Mouse (Mus musculus) bone marrow macrophage, adult 2 months (primary cell): ENCODE results near the gene Prdm12. TPM values are rescaled to one million over a fixed set of nuclear protein-coding genes. Genes with fewer than 3 reads are reported as not detected.

Experiments
- H3K27ac ChIP-seq: 2 replicates; pipeline ENCODE4 v1.5.1; 2012; ENCODE audit warnings: low read depth, low read length; ENCODE audit not compliant: insufficient read depth
- H3K4me1 ChIP-seq: 2 replicates; pipeline ENCODE4 v1.6.1; 2012; ENCODE audit warnings: low read length; ENCODE audit not compliant: control insufficient read depth, insufficient read depth
- H3K4me3 ChIP-seq: 2 replicates; pipeline ENCODE4 v1.5.1; 2012; ENCODE audit warnings: mild to moderate bottlenecking, low read length, moderate library complexity; ENCODE audit not compliant: insufficient read depth
- CTCF ChIP-seq: IDR thresholded peaks from 2 replicates; pipeline ENCODE4 v1.5.1; 2012; ENCODE audit warnings: low read depth, mild to moderate bottlenecking, low read length, moderate library complexity
- POLR2A ChIP-seq: IDR thresholded peaks from 2 replicates; pipeline ENCODE4 v1.6.1; 2012; ENCODE audit warnings: mild to moderate bottlenecking, low read depth, low read length, borderline replicate concordance
- polyA plus RNA-seq: library from polyadenylated mRNA; stranded (reverse); fragments of >200 nt; gene quantifications from 2 replicates; pipeline ENCODE4 v1.2.4, GENCODE M21; 2012; ENCODE audit not compliant: missing spikeins, insufficient read depth, insufficient read length

The Prdm12 gene
- polyA plus RNA-seq, 1 experiment, result not detected

DNA sequence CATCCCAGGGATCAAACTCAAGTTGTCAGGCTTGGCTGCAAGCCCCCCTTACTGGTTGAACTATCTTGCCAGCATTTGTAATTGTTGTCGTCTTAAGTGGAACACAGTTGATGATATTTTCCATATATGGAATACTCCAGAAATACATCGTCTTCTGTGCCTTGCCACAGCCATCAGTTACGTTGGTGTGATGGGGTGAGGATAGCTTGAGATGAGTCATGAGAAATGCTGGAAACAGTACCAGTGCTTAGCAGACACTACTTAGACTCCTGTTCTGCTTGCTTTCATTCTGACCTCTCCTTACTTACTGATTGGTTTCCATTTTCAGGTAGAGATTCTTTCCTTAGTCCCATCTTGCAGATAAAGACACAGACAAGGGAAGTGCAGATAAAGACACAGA is 6.3 kb upstream of the Prdm12 start:
- no peak overlapping the region for H3K4me3 ChIP-seq
- no peaks in the 10 kb centered on the region for H3K4me1 ChIP-seq
- no peak for TF ChIP-seq POLR2A
- no peak for TF ChIP-seq CTCF
- no peak overlapping the region for H3K27ac ChIP-seq

- no peak for TF ChIP-seq POLR2A
- no peak for TF ChIP-seq CTCF
- Histone ChIP-seq H3K27ac (no peak overlapping the region), H3K4me3 (no peak overlapping the region), H3K4me1 (no peaks in the 10 kb centered on the region)
Observed at GRCm38 (mm10) chr2:31635281-31636137, 4.3 kb upstream of the Prdm12 start.

- Histone ChIP-seq H3K27ac (no peak overlapping the region), H3K4me3 (no peak overlapping the region), H3K4me1 (no peaks in the 10 kb centered on the region)
- TF ChIP-seq CTCF, result no peak
- TF ChIP-seq POLR2A, result no peak
Observed at GRCm38 (mm10) chr2:31636138-31636741, 3.6 kb upstream of the Prdm12 start.

GRCm38 (mm10) chr2:31636742-31637141 is 3.1 kb upstream of the Prdm12 start:
- Histone ChIP-seq H3K27ac (no peak overlapping the region), H3K4me1 (no peaks in the 10 kb centered on the region), H3K4me3 (no peak overlapping the region)
- no peak for TF ChIP-seq POLR2A
- TF ChIP-seq CTCF, result no peak

DNA sequence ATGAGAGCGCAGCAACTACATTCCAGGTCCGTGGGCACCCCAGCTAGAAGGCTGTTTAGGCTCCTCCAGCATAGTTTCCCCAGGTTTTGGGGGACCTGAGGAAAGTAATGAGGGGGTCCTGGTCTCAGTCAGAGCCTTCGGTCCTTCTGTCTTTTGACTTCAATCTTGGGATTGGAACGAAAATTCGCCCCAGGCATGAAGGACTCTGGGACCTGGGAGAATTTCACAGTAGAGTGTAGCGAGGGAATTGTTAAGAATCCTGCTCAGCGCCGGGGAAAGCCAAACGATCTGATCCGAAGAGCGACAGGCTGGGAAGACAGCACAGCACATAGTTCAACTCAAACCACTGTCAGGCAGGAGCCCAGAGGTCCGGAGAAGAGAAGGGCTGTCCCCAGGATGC is 2.5 kb upstream of the Prdm12 start:
- Histone ChIP-seq H3K4me1 (no peaks in the 10 kb centered on the region), H3K27ac (no peak overlapping the region), H3K4me3 (no peak overlapping the region)
- no peak for TF ChIP-seq POLR2A
- no peak for TF ChIP-seq CTCF

- Histone ChIP-seq H3K27ac (no peak overlapping the region), H3K4me3 (no peak overlapping the region), H3K4me1 (no peaks in the 10 kb centered on the region)
- peak; percentile 39 for TF ChIP-seq CTCF
- TF ChIP-seq POLR2A, result no peak
Observed at GRCm38 (mm10) chr2:31637807-31638206, 2.0 kb upstream of the Prdm12 start.

GRCm38 (mm10) chr2:31638581-31639465 is 1.0 kb upstream of the Prdm12 start:
- Histone ChIP-seq H3K27ac (no peak overlapping the region), H3K4me1 (no peaks in the 10 kb centered on the region), H3K4me3 (no peak overlapping the region)
- no peak for TF ChIP-seq CTCF
- no peak for TF ChIP-seq POLR2A

DNA sequence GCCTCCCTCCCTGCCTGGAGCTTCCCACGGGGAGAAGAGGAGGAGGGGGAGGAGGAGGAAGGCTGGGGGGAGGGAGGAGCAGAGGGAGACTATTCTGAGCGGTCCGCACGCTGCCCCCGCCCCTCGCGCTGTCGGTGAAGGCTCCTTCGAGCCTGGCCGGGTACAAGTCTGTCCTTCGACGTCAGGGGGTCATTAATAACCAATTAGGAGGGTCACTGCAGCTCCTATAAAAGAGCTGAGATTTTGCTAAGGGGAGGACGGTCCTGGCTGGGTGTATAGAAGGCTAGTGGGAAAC is 424 bp upstream of the Prdm12 start:
- TF ChIP-seq CTCF, result no peak
- TF ChIP-seq POLR2A, result no peak
- H3K27ac ChIP-seq, result no peak overlapping the region
- H3K4me1 ChIP-seq, result no peaks in the 10 kb centered on the region
- H3K4me3 ChIP-seq, result no peak overlapping the region

DNA sequence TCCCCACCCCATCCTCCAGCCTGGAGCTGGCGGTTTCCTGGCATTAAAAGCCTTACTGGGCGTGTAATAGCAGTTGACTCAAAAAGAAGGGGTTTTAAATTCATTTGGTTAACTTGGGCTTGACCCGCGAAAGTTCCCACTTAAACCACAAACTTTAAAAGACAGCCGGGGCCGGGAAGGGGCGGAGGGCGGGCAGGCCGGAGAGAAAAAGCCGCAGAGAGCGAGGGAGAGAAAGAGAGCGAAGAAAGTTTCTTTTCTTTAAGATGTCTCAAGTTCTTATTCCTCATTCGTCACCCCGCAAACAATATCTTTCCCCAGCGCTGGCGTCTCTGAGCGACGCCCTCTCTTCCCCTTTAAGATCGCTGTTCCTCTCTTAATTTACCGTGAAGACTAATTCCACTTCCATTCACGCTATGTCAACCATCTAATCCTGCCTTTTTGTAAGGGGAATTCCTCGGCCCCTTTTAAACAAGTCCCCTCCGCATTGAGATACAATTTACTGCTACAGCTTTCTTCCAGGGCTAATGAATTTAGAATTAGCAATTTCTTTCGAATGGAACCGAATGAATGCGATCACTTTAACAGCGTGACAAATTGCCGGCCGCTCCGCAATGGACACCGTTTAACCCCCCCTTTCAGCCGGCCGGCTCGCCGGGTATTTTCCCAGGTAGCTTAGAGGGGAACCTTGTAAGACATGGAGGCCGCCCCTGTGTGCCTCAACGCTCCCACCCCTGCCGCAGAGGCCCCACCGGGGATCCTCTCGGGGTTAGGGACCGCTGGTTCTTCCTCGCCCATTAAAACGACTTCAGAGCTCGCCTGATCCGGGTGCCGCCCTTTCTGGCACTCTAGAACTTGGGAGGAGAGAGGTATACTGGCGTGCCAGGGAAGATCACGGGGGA is 1.0 kb downstream of the Prdm12 start:
- TF ChIP-seq CTCF (no peak), POLR2A (no peak)
- H3K4me3 ChIP-seq, result peak overlapping the region; percentile 14; the same call in 1 of the 2 replicates
- H3K27ac ChIP-seq, result no peak overlapping the region
- H3K4me1 ChIP-seq, result no peaks in the 10 kb centered on the region
